Mouse (Mus musculus): ENCODE results near the gene Bmper. TPM values are rescaled to one million over a fixed set of nuclear protein-coding genes. Genes with fewer than 3 reads are reported as not detected.

Gene Bmper
- polyA plus RNA-seq, 1 experiment from 2014 or later = 10.3 TPM

- WGBS = 74% methylated on average over 8 of the region's 8 CpGs
- Histone ChIP-seq H3K36me3 (no peaks in the 10 kb centered on the region), H3K9ac (no peak overlapping the region), H3K9me3 (replicated peaks) (no peaks in the 10 kb centered on the region), H3K4me3 (replicated peaks) (no peak overlapping the region), H3K4me2 (replicated peaks) (no peak overlapping the region), H3K4me1 (no peaks in the 10 kb centered on the region), H3K27ac (replicated peaks) (no peak overlapping the region), H3K27me3 (no peaks in the 10 kb centered on the region)
- ATAC-seq (ENCODE audit: insufficient number of reproducible peaks, low FRiP score, low TSS enrichment, low read depth) = no peak
Observed at GRCm38 (mm10) chr9:23345093-23345844, 122.4 kb downstream of the Bmper start.

DNA sequence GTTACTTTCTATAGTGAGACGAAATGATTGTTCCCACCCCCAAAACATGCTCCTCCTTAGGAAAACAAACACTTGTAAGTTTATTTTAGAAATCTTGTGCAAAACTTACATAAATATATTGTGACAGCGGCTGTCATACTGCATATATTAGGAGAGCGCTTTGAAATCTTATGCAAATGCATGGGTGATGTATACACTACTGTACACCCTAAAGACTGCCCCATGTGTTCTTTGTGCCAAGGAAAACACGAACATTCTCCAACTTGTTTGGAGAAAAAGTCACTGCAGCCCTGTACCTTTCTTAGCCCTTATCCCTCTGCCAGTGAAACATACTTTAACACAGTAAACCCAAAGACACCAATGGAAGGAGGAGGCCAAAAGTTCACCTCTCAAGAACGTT, 126.7 kb downstream of the Bmper start:
- no peak for ATAC-seq (ENCODE audit: insufficient number of reproducible peaks, low FRiP score, low TSS enrichment, low read depth)
- H3K36me3 ChIP-seq = no peaks in the 10 kb centered on the region
- no peak overlapping the region for H3K4me3 ChIP-seq (replicated peaks)
- no peak overlapping the region for H3K9ac ChIP-seq
- 65% methylated on average over 5 of the region's 5 CpGs for WGBS
- H3K4me1 ChIP-seq = no peaks in the 10 kb centered on the region
- H3K27ac ChIP-seq (replicated peaks) = no peak overlapping the region
- H3K27me3 ChIP-seq = no peaks in the 10 kb centered on the region
- no peak overlapping the region for H3K4me2 ChIP-seq (replicated peaks)
- no peaks in the 10 kb centered on the region for H3K9me3 ChIP-seq (replicated peaks)

- no peaks in the 10 kb centered on the region for H3K27me3 ChIP-seq
- no peak overlapping the region for H3K27ac ChIP-seq (replicated peaks)
- no peak overlapping the region for H3K4me2 ChIP-seq (replicated peaks)
- H3K36me3 ChIP-seq = no peaks in the 10 kb centered on the region
- ATAC-seq (ENCODE audit: insufficient number of reproducible peaks, low FRiP score, low TSS enrichment, low read depth) = no peak
- 77% methylated on average over 8 of the region's 8 CpGs for WGBS
- H3K9me3 ChIP-seq (replicated peaks) = no peaks in the 10 kb centered on the region
- H3K9ac ChIP-seq = no peak overlapping the region
- H3K4me1 ChIP-seq = no peaks in the 10 kb centered on the region
- no peak overlapping the region for H3K4me3 ChIP-seq (replicated peaks)
Observed at GRCm38 (mm10) chr9:23351400-23351799, 128.5 kb downstream of the Bmper start.

DNA sequence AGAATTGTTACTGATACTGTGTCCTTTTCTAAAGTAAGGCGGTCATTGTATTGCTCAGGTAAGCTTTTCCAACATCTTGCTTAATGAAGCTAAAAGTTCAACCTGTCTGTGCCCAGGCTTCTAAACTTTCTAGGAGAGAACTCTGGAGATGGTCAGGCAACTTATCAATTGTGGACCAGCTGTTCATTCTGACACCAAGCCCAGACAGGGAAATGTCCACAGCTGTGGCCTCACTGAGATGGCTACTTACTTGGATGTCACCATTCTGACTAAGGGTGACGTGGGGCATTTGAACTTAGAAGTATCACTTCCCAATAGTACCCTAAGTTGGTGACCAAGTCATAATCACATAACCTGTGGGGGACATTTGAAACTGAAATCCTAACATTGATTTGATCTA, 129.5 kb downstream of the Bmper start:
- H3K4me2 ChIP-seq (replicated peaks) = no peak overlapping the region
- H3K9ac ChIP-seq = no peak overlapping the region
- no peaks in the 10 kb centered on the region for H3K27me3 ChIP-seq
- no peak overlapping the region for H3K27ac ChIP-seq (replicated peaks)
- H3K4me3 ChIP-seq (replicated peaks) = no peak overlapping the region
- H3K36me3 ChIP-seq = no peaks in the 10 kb centered on the region
- H3K4me1 ChIP-seq = no peaks in the 10 kb centered on the region
- WGBS = 94% methylated on average over 2 of the region's 2 CpGs
- ATAC-seq (ENCODE audit: insufficient number of reproducible peaks, low FRiP score, low TSS enrichment, low read depth) = no peak
- H3K9me3 ChIP-seq (replicated peaks) = no peaks in the 10 kb centered on the region

GRCm38 (mm10) chr9:23354201-23354820, 131.4 kb downstream of the Bmper start:
- Histone ChIP-seq H3K36me3 (no peaks in the 10 kb centered on the region), H3K27ac (replicated peaks) (no peak overlapping the region), H3K9me3 (replicated peaks) (no peaks in the 10 kb centered on the region), H3K4me1 (no peaks in the 10 kb centered on the region), H3K4me3 (replicated peaks) (no peak overlapping the region), H3K4me2 (replicated peaks) (no peak overlapping the region), H3K27me3 (no peaks in the 10 kb centered on the region), H3K9ac (no peak overlapping the region)
- no peak for ATAC-seq (ENCODE audit: insufficient number of reproducible peaks, low FRiP score, low TSS enrichment, low read depth)
- WGBS = 52% methylated on average over 5 of the region's 5 CpGs

DNA sequence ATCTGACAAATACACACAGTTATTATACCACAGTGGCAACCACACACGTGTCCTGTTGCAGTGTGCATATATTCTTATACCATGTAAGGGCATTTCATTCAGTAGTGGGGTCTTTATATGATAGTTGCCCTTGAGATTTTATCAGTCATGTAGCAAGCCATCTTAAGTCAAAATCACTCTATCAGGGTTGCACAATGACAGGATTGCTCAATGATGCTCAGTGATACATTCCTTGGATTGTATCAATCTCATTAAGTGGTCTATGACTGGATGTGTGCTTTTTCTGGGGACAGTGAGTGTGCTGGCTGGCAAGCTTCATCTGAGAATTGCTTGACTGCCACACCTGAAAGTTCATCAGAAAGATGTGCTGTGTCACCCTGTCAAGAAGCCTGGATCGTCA, 135.2 kb downstream of the Bmper start:
- no peak overlapping the region for H3K9ac ChIP-seq
- H3K4me3 ChIP-seq (replicated peaks) = no peak overlapping the region
- no peak overlapping the region for H3K27ac ChIP-seq (replicated peaks)
- no peaks in the 10 kb centered on the region for H3K27me3 ChIP-seq
- no peaks in the 10 kb centered on the region for H3K9me3 ChIP-seq (replicated peaks)
- ATAC-seq (ENCODE audit: insufficient number of reproducible peaks, low FRiP score, low TSS enrichment, low read depth) = no peak
- H3K4me1 ChIP-seq = no peaks in the 10 kb centered on the region
- H3K4me2 ChIP-seq (replicated peaks) = no peak overlapping the region
- 91% methylated on average over 2 of the region's 2 CpGs for WGBS
- no peaks in the 10 kb centered on the region for H3K36me3 ChIP-seq

DNA sequence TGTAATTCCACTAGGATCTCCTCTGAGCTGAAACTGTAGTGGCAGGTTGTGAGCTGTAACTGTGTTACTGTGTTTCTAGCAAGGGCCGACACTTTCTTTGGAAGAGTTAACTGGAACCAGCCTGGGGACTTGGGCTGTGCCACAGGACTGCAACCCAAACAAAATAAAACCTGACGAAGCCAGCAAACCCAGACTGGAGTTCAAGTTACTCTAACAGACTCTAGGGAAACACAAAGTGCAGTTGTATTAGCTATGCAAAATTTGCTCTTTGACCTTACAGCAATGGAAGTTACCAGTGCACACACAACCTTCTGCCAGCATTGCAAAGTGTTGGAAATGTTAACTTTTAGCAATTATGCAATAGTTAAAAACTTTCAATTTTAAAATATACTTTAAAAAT, 140.3 kb downstream of the Bmper start:
- ATAC-seq (ENCODE audit: insufficient number of reproducible peaks, low FRiP score, low TSS enrichment, low read depth) = no peak
- Histone ChIP-seq H3K4me3 (replicated peaks) (no peak overlapping the region), H3K9me3 (replicated peaks) (no peaks in the 10 kb centered on the region), H3K27me3 (no peaks in the 10 kb centered on the region), H3K36me3 (no peaks in the 10 kb centered on the region), H3K9ac (no peak overlapping the region), H3K27ac (replicated peaks) (0 out of 2 replicates have a peak overlapping the region, but pooled peaks have one; percentile 11), H3K4me2 (replicated peaks) (no peak overlapping the region), H3K4me1 (no peaks in the 10 kb centered on the region)
- WGBS = 20% methylated on average over 2 of the region's 2 CpGs

- 37% methylated on average over 7 of the region's 7 CpGs for WGBS
- H3K27ac ChIP-seq (replicated peaks) = 0 out of 2 replicates have a peak overlapping the region, but pooled peaks have one; percentile 11
- no peak overlapping the region for H3K4me2 ChIP-seq (replicated peaks)
Observed at GRCm38 (mm10) chr9:23363540-23363939, 140.7 kb downstream of the Bmper start.

DNA sequence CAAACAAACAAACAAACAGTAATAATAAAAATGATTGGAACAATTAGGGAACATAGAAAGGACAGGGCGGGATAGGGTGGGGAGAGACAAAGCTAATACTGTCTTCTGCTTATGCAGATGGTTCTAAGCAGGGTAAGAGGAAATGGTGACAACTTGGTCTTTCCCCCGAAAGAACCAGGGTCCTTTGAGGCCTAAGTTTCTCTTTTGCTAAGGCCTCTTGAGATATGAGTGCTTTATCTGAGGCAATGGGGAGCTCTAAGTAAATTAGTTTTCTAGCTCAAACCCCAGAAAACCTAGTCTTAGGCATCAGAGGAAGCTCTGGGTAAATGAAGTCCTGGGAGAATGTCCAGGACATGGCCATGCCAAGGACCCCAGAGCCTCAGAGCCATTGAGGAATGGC, 141.2 kb downstream of the Bmper start:
- H3K4me1 ChIP-seq = no peaks in the 10 kb centered on the region
- no peak for ATAC-seq (ENCODE audit: insufficient number of reproducible peaks, low FRiP score, low TSS enrichment, low read depth)
- no peaks in the 10 kb centered on the region for H3K9me3 ChIP-seq (replicated peaks)
- no peaks in the 10 kb centered on the region for H3K36me3 ChIP-seq
- no peak overlapping the region for H3K27ac ChIP-seq (replicated peaks)
- no peak overlapping the region for H3K4me3 ChIP-seq (replicated peaks)
- 50% methylated on average over 2 of the region's 2 CpGs for WGBS
- no peaks in the 10 kb centered on the region for H3K27me3 ChIP-seq
- H3K9ac ChIP-seq = no peak overlapping the region
- H3K4me2 ChIP-seq (replicated peaks) = no peak overlapping the region

More at GRCm38 (mm10) chr9:23363540-23363939, 140.7 kb downstream of the Bmper start:
- H3K27me3 ChIP-seq = no peaks in the 10 kb centered on the region
- H3K4me3 ChIP-seq (replicated peaks) = no peak overlapping the region
- no peaks in the 10 kb centered on the region for H3K36me3 ChIP-seq
- ATAC-seq (ENCODE audit: insufficient number of reproducible peaks, low FRiP score, low TSS enrichment, low read depth) = no peak
- H3K4me1 ChIP-seq = no peaks in the 10 kb centered on the region
- no peak overlapping the region for H3K9ac ChIP-seq
- H3K9me3 ChIP-seq (replicated peaks) = no peaks in the 10 kb centered on the region

GRCm38 (mm10) chr9:23368124-23368523, 145.2 kb downstream of the Bmper start:
- H3K27ac ChIP-seq (replicated peaks) = no peak overlapping the region

GRCm38 (mm10) chr9:23374789-23375460, 152.0 kb downstream of the Bmper start:
- no peak overlapping the region for H3K4me2 ChIP-seq (replicated peaks)
- H3K4me1 ChIP-seq = peaks cover 16% of the 10 kb centered on the region
- H3K9me3 ChIP-seq (replicated peaks) = no peaks in the 10 kb centered on the region
- WGBS = 31% methylated on average over 4 of the region's 4 CpGs
- H3K9ac ChIP-seq = no peak overlapping the region
- H3K4me3 ChIP-seq (replicated peaks) = no peak overlapping the region
- no peak overlapping the region for H3K27ac ChIP-seq (replicated peaks)
- H3K27me3 ChIP-seq = no peaks in the 10 kb centered on the region
- no peaks in the 10 kb centered on the region for H3K36me3 ChIP-seq
- ATAC-seq (ENCODE audit: insufficient number of reproducible peaks, low FRiP score, low TSS enrichment, low read depth) = no peak

More at GRCm38 (mm10) chr9:23368124-23368523, 145.2 kb downstream of the Bmper start:
- Histone ChIP-seq H3K4me3 (replicated peaks) (no peak overlapping the region), H3K4me1 (no peaks in the 10 kb centered on the region), H3K4me2 (replicated peaks) (no peak overlapping the region), H3K9ac (no peak overlapping the region), H3K9me3 (replicated peaks) (no peaks in the 10 kb centered on the region), H3K27me3 (no peaks in the 10 kb centered on the region), H3K36me3 (no peaks in the 10 kb centered on the region)
- no peak for ATAC-seq (ENCODE audit: insufficient number of reproducible peaks, low FRiP score, low TSS enrichment, low read depth)

Data from embryonic facial prominence, embryonic 15.5 days (tissue).